Mouse (Mus musculus): ENCODE results near the gene Banp. TPM values are rescaled to one million over a fixed set of nuclear protein-coding genes. Genes with fewer than 3 reads are reported as not detected.

The Banp gene
- polyA plus RNA-seq, 1 experiment from 2014 or later = 40.2 TPM

DNA sequence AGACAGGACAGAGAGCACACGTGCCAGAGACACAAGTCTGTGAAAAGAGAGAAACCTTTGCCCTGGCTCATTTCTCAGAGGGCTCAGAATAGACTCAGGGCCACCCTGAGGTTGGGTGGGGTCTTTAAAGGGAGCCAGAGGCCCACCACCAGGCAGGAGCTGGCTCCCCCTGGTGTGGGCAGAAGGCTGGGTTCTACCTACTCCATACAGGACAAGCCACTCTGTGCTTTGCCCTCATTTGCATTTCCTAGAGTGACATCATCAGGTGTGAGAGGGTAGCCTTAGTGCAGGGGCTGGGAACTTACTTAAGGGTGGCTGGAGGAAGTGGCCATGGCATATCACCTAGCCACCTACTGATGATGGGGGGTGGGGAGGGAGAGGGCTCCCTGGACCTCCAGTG lies 106.6 kb downstream of the Banp start:
- H3K27ac ChIP-seq (ENCODE audit: low read depth, low read length) = no peak overlapping the region
- H3K9ac ChIP-seq (ENCODE audit: low read depth, low read length) = no peak overlapping the region
- 31% methylated on average over 1 of the region's 1 CpGs for WGBS
- DNase-seq (ENCODE audit: low spot score) (no peak), ATAC-seq (replicated peaks; ENCODE audit: low FRiP score) (no peak)
- no peaks in the 10 kb centered on the region for H3K9me3 ChIP-seq (ENCODE audit: control insufficient read depth, low read length)
- H3K4me2 ChIP-seq = no peak overlapping the region
- no peaks in the 10 kb centered on the region for H3K36me3 ChIP-seq (ENCODE audit: control insufficient read depth, insufficient read depth, low read length)
- peaks cover 7% of the 10 kb centered on the region; the same call in 1 of the 2 replicates for H3K4me1 ChIP-seq (replicated peaks; ENCODE audit: control insufficient read depth, insufficient read depth, low read length)
- H3K4me3 ChIP-seq (ENCODE audit: low read depth, low read length) = no peak overlapping the region
- H3K27me3 ChIP-seq (replicated peaks; ENCODE audit: control insufficient read depth, insufficient read depth, low read length) = no peaks in the 10 kb centered on the region; the same call in 1 of the 2 replicates

GRCm38 (mm10) chr8:122056882-122057281 lies 107.3 kb downstream of the Banp start:
- Histone ChIP-seq H3K27me3 (replicated peaks; ENCODE audit: control insufficient read depth, insufficient read depth, low read length) (no peaks in the 10 kb centered on the region; the same call in 1 of the 2 replicates), H3K4me3 (ENCODE audit: low read depth, low read length) (no peak overlapping the region), H3K4me2 (no peak overlapping the region), H3K36me3 (ENCODE audit: control insufficient read depth, insufficient read depth, low read length) (no peaks in the 10 kb centered on the region), H3K4me1 (replicated peaks; ENCODE audit: control insufficient read depth, insufficient read depth, low read length) (peaks cover 7% of the 10 kb centered on the region; the same call in 1 of the 2 replicates), H3K27ac (ENCODE audit: low read depth, low read length) (no peak overlapping the region), H3K9ac (ENCODE audit: low read depth, low read length) (no peak overlapping the region), H3K9me3 (ENCODE audit: control insufficient read depth, low read length) (no peaks in the 10 kb centered on the region)
- ATAC-seq (replicated peaks; ENCODE audit: low FRiP score) = no peak
- no peak for DNase-seq (ENCODE audit: low spot score)
- WGBS = 56% methylated on average over 7 of the region's 7 CpGs

- no peak for ATAC-seq (replicated peaks; ENCODE audit: low FRiP score)
- no peak for DNase-seq (ENCODE audit: low spot score)
- Histone ChIP-seq H3K27ac (ENCODE audit: low read depth, low read length) (no peak overlapping the region), H3K9me3 (ENCODE audit: control insufficient read depth, low read length) (no peaks in the 10 kb centered on the region), H3K4me3 (ENCODE audit: low read depth, low read length) (no peak overlapping the region), H3K27me3 (replicated peaks; ENCODE audit: control insufficient read depth, insufficient read depth, low read length) (no peaks in the 10 kb centered on the region; the same call in 1 of the 2 replicates), H3K4me2 (no peak overlapping the region), H3K9ac (ENCODE audit: low read depth, low read length) (no peak overlapping the region), H3K4me1 (replicated peaks; ENCODE audit: control insufficient read depth, insufficient read depth, low read length) (peaks cover 11% of the 10 kb centered on the region), H3K36me3 (ENCODE audit: control insufficient read depth, insufficient read depth, low read length) (no peaks in the 10 kb centered on the region)
- WGBS = 60% methylated on average over 9 of the region's 9 CpGs
Observed at GRCm38 (mm10) chr8:122058510-122058909, 109.0 kb downstream of the Banp start.

DNA sequence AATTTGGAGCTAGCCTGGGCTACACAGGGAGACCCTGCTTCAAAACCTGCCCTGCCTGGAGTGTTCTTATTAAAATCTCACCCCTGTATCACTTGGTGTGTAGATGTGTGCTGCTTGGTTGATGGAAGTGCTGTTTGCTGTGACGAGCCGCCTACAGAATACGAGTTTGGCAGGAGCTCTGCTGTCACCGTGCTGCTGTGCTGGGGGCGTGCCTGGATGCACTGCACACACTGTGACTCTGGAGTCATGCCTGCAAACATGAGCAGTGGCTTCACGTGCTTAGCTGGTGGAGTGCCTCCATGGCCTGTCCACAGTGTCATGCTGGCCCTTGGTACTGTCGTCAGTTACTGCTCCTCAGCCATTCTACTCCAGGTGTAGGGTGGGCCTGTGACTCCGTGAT lies 109.4 kb downstream of the Banp start:
- H3K9me3 ChIP-seq (ENCODE audit: control insufficient read depth, low read length) = no peaks in the 10 kb centered on the region

DNA sequence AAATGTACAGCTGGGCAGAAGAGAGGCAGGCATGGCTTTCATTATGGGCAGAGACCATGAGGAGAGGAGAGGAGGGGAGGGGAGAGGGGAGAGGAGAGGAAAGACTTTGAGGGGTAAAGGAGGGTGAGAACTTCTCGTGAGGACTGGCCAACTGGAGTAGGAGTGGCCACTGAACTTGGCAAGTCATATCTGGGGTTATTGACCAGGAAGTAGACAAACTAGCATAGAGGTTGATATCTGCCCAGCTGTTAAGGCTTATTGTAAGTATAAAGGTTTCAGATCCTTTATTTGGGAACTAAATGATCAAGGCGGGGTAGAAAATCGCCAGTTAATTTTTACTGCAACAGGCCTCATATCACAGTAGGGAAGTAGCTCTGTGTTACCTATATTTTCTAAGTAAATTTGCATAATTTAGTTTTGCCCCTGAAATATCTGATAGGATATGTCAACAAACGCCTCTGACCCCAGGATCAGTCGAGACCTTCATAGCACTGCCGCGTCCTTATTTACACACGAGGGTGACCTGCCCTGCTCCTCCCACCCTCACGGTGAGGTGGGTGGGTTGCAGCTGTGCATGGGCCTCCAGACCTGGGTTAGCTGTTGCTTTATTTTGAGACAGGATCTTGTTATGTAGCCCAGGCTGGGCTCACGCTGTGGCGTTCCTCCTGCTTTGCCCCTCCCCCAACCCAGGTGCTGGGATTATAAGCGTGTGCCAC lies 113.1 kb downstream of the Banp start:
- H3K27me3 ChIP-seq (replicated peaks; ENCODE audit: control insufficient read depth, insufficient read depth, low read length) = no peaks in the 10 kb centered on the region; the same call in 1 of the 2 replicates
- DNase-seq (ENCODE audit: low spot score) (no peak), ATAC-seq (replicated peaks; ENCODE audit: low FRiP score) (no peak)
- 69% methylated on average over 12 of the region's 12 CpGs for WGBS
- H3K9me3 ChIP-seq (ENCODE audit: control insufficient read depth, low read length) = no peaks in the 10 kb centered on the region
- no peak overlapping the region for H3K9ac ChIP-seq (ENCODE audit: low read depth, low read length)
- no peak overlapping the region for H3K4me2 ChIP-seq
- H3K36me3 ChIP-seq (ENCODE audit: control insufficient read depth, insufficient read depth, low read length) = no peaks in the 10 kb centered on the region
- H3K4me1 ChIP-seq (replicated peaks; ENCODE audit: control insufficient read depth, insufficient read depth, low read length) = peaks cover 4% of the 10 kb centered on the region; the same call in 1 of the 2 replicates
- H3K27ac ChIP-seq (ENCODE audit: low read depth, low read length) = no peak overlapping the region
- no peak overlapping the region for H3K4me3 ChIP-seq (ENCODE audit: low read depth, low read length)

More for the DNA sequence above, 109.4 kb downstream of the Banp start:
- no peak overlapping the region for H3K4me2 ChIP-seq
- H3K9ac ChIP-seq (ENCODE audit: low read depth, low read length) = no peak overlapping the region
- WGBS = 77% methylated on average over 8 of the region's 8 CpGs
- DNase-seq (ENCODE audit: low spot score) = no peak
- no peaks in the 10 kb centered on the region; the same call in 1 of the 2 replicates for H3K27me3 ChIP-seq (replicated peaks; ENCODE audit: control insufficient read depth, insufficient read depth, low read length)
- H3K4me1 ChIP-seq (replicated peaks; ENCODE audit: control insufficient read depth, insufficient read depth, low read length) = peaks cover 11% of the 10 kb centered on the region
- no peaks in the 10 kb centered on the region for H3K36me3 ChIP-seq (ENCODE audit: control insufficient read depth, insufficient read depth, low read length)
- H3K27ac ChIP-seq (ENCODE audit: low read depth, low read length) = no peak overlapping the region
- H3K4me3 ChIP-seq (ENCODE audit: low read depth, low read length) = no peak overlapping the region
- ATAC-seq (replicated peaks; ENCODE audit: low FRiP score) = no peak

GRCm38 (mm10) chr8:122064353-122064752 lies 114.8 kb downstream of the Banp start:
- H3K9ac ChIP-seq (ENCODE audit: low read depth, low read length) = no peak overlapping the region
- H3K36me3 ChIP-seq (ENCODE audit: control insufficient read depth, insufficient read depth, low read length) = no peaks in the 10 kb centered on the region
- peaks cover 4% of the 10 kb centered on the region; the same call in 1 of the 2 replicates for H3K4me1 ChIP-seq (replicated peaks; ENCODE audit: control insufficient read depth, insufficient read depth, low read length)
- H3K4me3 ChIP-seq (ENCODE audit: low read depth, low read length) = no peak overlapping the region
- DNase-seq (ENCODE audit: low spot score) = no peak
- H3K9me3 ChIP-seq (ENCODE audit: control insufficient read depth, low read length) = no peaks in the 10 kb centered on the region
- H3K27me3 ChIP-seq (replicated peaks; ENCODE audit: control insufficient read depth, insufficient read depth, low read length) = no peaks in the 10 kb centered on the region; the same call in 1 of the 2 replicates
- no peak for ATAC-seq (replicated peaks; ENCODE audit: low FRiP score)
- no peak overlapping the region for H3K4me2 ChIP-seq
- WGBS = 75% methylated on average over 7 of the region's 7 CpGs
- no peak overlapping the region for H3K27ac ChIP-seq (ENCODE audit: low read depth, low read length)

DNA sequence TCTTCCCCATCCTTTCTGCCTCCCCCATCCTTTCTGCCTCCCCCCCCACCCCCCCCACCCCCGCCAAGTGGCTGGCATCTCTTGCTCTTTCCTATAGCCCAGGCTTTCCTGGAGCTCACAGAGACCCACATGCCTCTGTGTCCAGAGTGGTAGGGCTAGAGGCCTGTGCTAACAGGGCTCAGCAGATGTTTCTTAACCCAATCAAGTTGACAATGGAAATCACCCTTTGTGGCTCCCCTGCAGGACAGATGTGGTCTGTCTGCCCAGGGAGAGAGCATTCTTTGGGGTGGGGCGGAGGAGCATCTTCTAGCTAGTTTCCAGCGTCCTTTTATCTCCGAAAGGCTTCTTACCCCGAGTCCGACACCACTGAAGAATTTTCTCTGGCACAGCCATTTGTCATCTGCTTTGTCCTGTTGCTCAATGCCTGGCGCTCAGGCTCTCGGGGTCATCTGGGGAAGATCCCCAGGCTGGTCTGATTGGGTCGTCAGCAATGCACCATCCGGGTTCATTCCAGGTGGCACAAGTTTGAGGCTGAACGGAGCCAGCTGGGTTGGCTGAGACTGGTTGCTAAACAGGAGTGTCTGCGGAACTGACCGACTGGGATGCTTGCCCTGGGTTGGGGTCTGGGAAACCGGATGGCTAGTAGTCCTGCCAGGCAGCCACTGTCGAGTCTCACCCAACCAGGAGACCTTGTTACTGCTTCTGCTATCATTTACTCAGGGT lies 118.4 kb downstream of the Banp start:
- H3K27me3 ChIP-seq (replicated peaks; ENCODE audit: control insufficient read depth, insufficient read depth, low read length) = peaks cover 4% of the 10 kb centered on the region; the same call in 1 of the 2 replicates
- H3K36me3 ChIP-seq (ENCODE audit: control insufficient read depth, insufficient read depth, low read length) = no peaks in the 10 kb centered on the region
- no peak overlapping the region for H3K4me3 ChIP-seq (ENCODE audit: low read depth, low read length)
- H3K9ac ChIP-seq (ENCODE audit: low read depth, low read length) = no peak overlapping the region
- 60% methylated on average over 15 of the region's 15 CpGs for WGBS
- no peaks in the 10 kb centered on the region for H3K9me3 ChIP-seq (ENCODE audit: control insufficient read depth, low read length)
- no peak for DNase-seq (ENCODE audit: low spot score)
- H3K4me1 ChIP-seq (replicated peaks; ENCODE audit: control insufficient read depth, insufficient read depth, low read length) = peaks cover 4% of the 10 kb centered on the region; the same call in 1 of the 2 replicates
- H3K4me2 ChIP-seq = no peak overlapping the region
- ATAC-seq (replicated peaks; ENCODE audit: low FRiP score) = no peak
- H3K27ac ChIP-seq (ENCODE audit: low read depth, low read length) = no peak overlapping the region

- 81% methylated on average over 13 of the region's 13 CpGs for WGBS
- Histone ChIP-seq H3K4me1 (replicated peaks; ENCODE audit: control insufficient read depth, insufficient read depth, low read length) (no peaks in the 10 kb centered on the region; the same call in 1 of the 2 replicates), H3K27me3 (replicated peaks; ENCODE audit: control insufficient read depth, insufficient read depth, low read length) (peaks cover 4% of the 10 kb centered on the region; the same call in 1 of the 2 replicates), H3K9ac (ENCODE audit: low read depth, low read length) (no peak overlapping the region), H3K4me3 (ENCODE audit: low read depth, low read length) (no peak overlapping the region), H3K4me2 (no peak overlapping the region), H3K36me3 (ENCODE audit: control insufficient read depth, insufficient read depth, low read length) (no peaks in the 10 kb centered on the region), H3K27ac (ENCODE audit: low read depth, low read length) (no peak overlapping the region), H3K9me3 (ENCODE audit: control insufficient read depth, low read length) (no peaks in the 10 kb centered on the region)
- ATAC-seq (replicated peaks; ENCODE audit: low FRiP score) (no peak), DNase-seq (ENCODE audit: low spot score) (no peak)
Observed at GRCm38 (mm10) chr8:122068609-122069008, 119.1 kb downstream of the Banp start.
